Mouse (Mus musculus): ENCODE measurements around the gene Dnmt3a.

DNA sequence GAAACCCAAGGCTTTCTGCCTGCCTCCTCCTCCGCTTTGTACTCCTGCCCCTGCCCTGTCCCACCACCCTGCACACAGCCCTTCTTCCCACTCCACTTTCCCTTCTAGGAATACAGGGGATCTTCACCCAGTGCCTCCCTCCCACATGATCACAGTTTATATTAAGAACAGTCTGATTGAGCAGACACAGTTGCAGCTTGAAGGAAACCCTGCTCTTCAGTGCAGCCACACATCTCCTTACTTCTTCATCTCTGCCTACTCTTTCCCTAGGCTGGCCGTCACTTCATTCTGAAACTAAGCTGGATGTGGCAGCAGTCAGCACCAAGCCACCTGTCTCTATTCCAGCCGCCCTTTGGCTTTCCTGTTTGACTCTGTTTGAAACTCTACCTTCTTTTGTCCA is 32.2 kb upstream of the Dnmt3a start:
- TF ChIP-seq POLR2A (IDR thresholded peaks at IDR 0.05; ENCODE audit: low read depth, low read length) (no peak), CTCF (conservative IDR thresholded peaks at IDR 0.05; ENCODE audit: insufficient read depth, insufficient read length, low read depth, low read length) (no peak)
